Mouse (Mus musculus) kidney, postnatal 10 days (tissue): Measurements from ENCODE around the gene Fam241a.

Source experiments
- DNase-seq: peaks from one replicate; pipeline ENCODE4 v3.0.0; 2021; ENCODE audit warnings: mixed read lengths

Gene Fam241a

GRCm38 (mm10) chr3:127835594-127835993 is 60.5 kb downstream of the Fam241a start:
- DNase-seq, result no peak

GRCm38 (mm10) chr3:127834040-127834439 is 62.1 kb downstream of the Fam241a start:
- DNase-seq, result no peak

GRCm38 (mm10) chr3:127831079-127831478 is 65.0 kb downstream of the Fam241a start:
- DNase-seq, result no peak

- DNase-seq, result no peak
These were observed 65.9 kb downstream of the Fam241a start for GRCm38 (mm10) chr3:127830183-127830582.

- peak; percentile 73 for DNase-seq
These were observed 69.0 kb downstream of the Fam241a start for GRCm38 (mm10) chr3:127827123-127827522.

- DNase-seq, result peak; percentile 25
These were observed 69.6 kb downstream of the Fam241a start for GRCm38 (mm10) chr3:127826503-127826902.

GRCm38 (mm10) chr3:127823886-127824863 is 71.9 kb downstream of the Fam241a start:
- DNase-seq, result no peak

- DNase-seq, result no peak
These were observed 74.9 kb downstream of the Fam241a start for GRCm38 (mm10) chr3:127821209-127821608.

GRCm38 (mm10) chr3:127820400-127820799 is 75.7 kb downstream of the Fam241a start:
- no peak for DNase-seq
